Mouse (Mus musculus): ENCODE data around the gene Hoxa10.

- no peak for TF ChIP-seq HCFC1 (IDR thresholded peaks at IDR 0.05; ENCODE audit: borderline replicate concordance, insufficient read depth, low read length)
- no peak for TF ChIP-seq MAFK (IDR thresholded peaks at IDR 0.05; ENCODE audit: insufficient read depth, low read depth, low read length)
- peak; percentile 68; the same call in 1 of the 2 replicates for TF ChIP-seq ZC3H11A (IDR thresholded peaks at IDR 0.05; ENCODE audit: borderline replicate concordance, low read depth, low read length)
These were observed 36.5 kb downstream of the Hoxa10 start, which contains the start of gene Hoxa5 for GRCm38 (mm10) chr6:52204050-52204752.
